Mouse (Mus musculus) C2C12 (cell line): Measurements from ENCODE around the gene F2rl2.

ENCODE experiments used
- CEBPB ChIP-seq: IDR thresholded peaks from one replicate; pipeline ENCODE4 v1.6.1; 2011; ENCODE audit warnings: low read depth, mild to moderate bottlenecking, control low read depth, moderate library complexity
- CTCF ChIP-seq: IDR thresholded peaks from one replicate; pipeline ENCODE4 v1.5.1; 2011; ENCODE audit not compliant: control insufficient read depth, insufficient read depth, insufficient read length
- FOSL1 ChIP-seq: IDR thresholded peaks from one replicate; pipeline ENCODE4 v1.8.0; 2011; ENCODE audit warnings: mild to moderate bottlenecking, low read length; ENCODE audit not compliant: poor library complexity, insufficient read depth, severe bottlenecking
- MAX ChIP-seq: IDR thresholded peaks from one replicate; pipeline ENCODE4 v1.6.1; 2011; ENCODE audit warnings: mild to moderate bottlenecking, control low read depth
- MYOG ChIP-seq: IDR thresholded peaks from one replicate; pipeline ENCODE4 v1.6.1; 2011; ENCODE audit not compliant: control insufficient read depth, insufficient read length; ENCODE audit errors: extremely low read depth

DNA sequence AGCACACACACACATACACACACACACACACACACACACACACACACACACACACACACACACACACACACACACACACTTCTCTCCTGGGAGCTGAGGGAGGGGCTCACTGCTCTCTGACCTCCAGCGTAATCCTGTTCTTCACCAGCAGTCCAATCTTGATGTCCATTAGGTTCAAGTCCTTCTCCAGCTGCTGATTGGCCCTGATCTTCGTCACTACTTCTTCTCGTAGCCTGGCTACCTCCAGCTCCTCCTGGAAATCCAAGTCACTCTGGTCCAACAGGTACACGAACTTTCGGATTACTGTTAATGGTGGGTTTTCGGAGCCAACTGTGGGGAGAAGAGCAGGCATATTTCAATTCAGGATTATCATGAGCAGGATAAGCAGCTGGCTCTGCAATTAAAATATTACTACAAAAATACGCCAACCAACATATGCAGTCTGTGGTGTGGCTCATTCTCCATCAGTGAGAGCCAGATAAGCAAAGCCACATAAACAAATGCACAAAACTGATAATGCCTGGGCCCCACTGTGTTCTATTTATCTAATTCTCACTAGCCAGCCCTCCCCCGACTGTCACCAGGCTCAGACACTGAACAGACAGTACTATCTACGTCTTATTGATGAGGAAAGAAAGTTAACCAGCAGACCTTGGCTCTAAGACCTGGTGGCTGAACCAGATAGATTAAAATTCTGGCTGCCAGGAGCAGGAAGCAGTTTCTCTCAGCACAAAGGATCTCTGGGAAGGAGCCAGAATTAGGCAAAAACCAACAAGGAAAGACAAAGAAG, 25.4 kb upstream of the F2rl2 start:
- TF ChIP-seq MYOG: no peak
- no peak for TF ChIP-seq CTCF
- TF ChIP-seq CEBPB: no peak
- no peak for TF ChIP-seq FOSL1
- no peak for TF ChIP-seq MAX
